Mouse (Mus musculus) stomach, embryonic 16.5 days (tissue): ENCODE data around the gene Olfr1303. TPM values are rescaled to one million over a fixed set of nuclear protein-coding genes. Genes with fewer than 3 reads are reported as not detected.

Source experiments
- ATAC-seq: fragments of 200-750 bp; cut with Nextera tagmentation; 2 replicates; pipeline ENCODE4 v1.8.0; 2017; ENCODE audit warnings: moderate number of reproducible peaks, moderate TSS enrichment; ENCODE audit not compliant: insufficient read depth, low FRiP score
- H3K27ac ChIP-seq: fragments of 300-500 bp; sonication (generic); 2 replicates; pipeline ENCODE4 v1.5.1; 2014; ENCODE audit warnings: low read length
- H3K27me3 ChIP-seq: fragments of 300-500 bp; sonication (generic); 2 replicates; pipeline ENCODE4 v1.6.1; 2014; ENCODE audit warnings: low read length, control low read depth, mixed read lengths; ENCODE audit not compliant: control insufficient read depth, insufficient read depth
- H3K36me3 ChIP-seq: fragments of 300-500 bp; sonication (generic); 2 replicates; pipeline ENCODE4 v1.6.1; 2014; ENCODE audit warnings: low read length; ENCODE audit not compliant: control insufficient read depth, insufficient read depth
- H3K4me1 ChIP-seq: fragments of 300-500 bp; sonication (generic); 2 replicates; pipeline ENCODE4 v1.6.1; 2014; ENCODE audit warnings: low read length, control low read depth, mixed read lengths; ENCODE audit not compliant: control insufficient read depth, insufficient read depth
- H3K4me2 ChIP-seq: fragments of 300-500 bp; sonication (generic); 2 replicates; pipeline ENCODE4 v1.6.1; 2014; ENCODE audit warnings: low read depth, low read length, mixed read lengths
- H3K4me3 ChIP-seq: fragments of 300-500 bp; sonication (generic); replicated peaks from 2 replicates; pipeline ENCODE4 v1.5.1; 2014; ENCODE audit warnings: mild to moderate bottlenecking, low read length
- H3K9ac ChIP-seq: fragments of 300-500 bp; sonication (generic); 2 replicates; pipeline ENCODE4 v1.6.1; 2014; ENCODE audit warnings: low read length
- H3K9me3 ChIP-seq: fragments of 300-500 bp; sonication (generic); replicated peaks from 2 replicates; pipeline ENCODE4 v1.6.1; 2016; ENCODE audit warnings: low read length, control low read depth; ENCODE audit not compliant: control insufficient read depth
- WGBS: fragments of 180-500 bp; shearing (Covaris S2); extraction: QIAGEN DNeasy Blood & Tissue Kit; methylation state at CpG from one replicate; pipeline ENCODE4 v1.1.7; 2014; 5-methylcytosine and 5-hydroxymethylcytosine counted together
- polyA plus RNA-seq: library from polyadenylated mRNA; unstranded; fragments of >200 nt; fragmentation: Nextera tagmentation; extraction: Ambion mirVana; gene quantifications from 2 replicates; pipeline ENCODE4 v1.2.1, GENCODE M21; 2015

Olfr1303 gene
- polyA plus RNA-seq, result not detected in 2 replicates

DNA sequence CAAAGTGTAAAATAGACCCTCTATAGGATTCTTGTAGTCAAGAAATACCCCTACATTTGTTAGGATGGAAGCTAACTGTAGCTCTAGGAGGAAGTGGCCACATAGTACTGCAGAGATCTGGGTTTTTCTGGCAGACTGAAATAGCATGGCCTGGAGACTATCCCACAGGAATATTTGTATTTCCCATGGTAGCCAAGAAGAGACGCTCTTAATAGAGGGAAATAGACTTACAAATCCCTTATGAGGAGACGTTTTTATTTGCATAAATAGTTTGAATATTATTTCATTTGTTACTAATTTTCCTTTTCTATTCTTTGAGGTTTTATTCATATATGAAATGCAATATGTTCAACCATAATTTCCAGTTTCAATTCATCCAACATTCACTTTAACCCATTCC, at the start of gene Olfr1303:
Olfr1303 (minus strand) TSS at position 101 of the 400 bp plus-strand sequence.
- WGBS, result 85% methylated on average over 2 of the region's 2 CpGs
- no peaks in the 10 kb centered on the region for H3K27me3 ChIP-seq
- H3K4me3 ChIP-seq, result no peak within 1 kb of the TSS
- no peak for ATAC-seq
- no peaks in the 10 kb centered on the region for H3K4me1 ChIP-seq
- no peak within 1 kb of the TSS for H3K4me2 ChIP-seq
- H3K9ac ChIP-seq, result no peak within 1 kb of the TSS
- H3K27ac ChIP-seq, result no peak within 1 kb of the TSS
- no peaks in the 10 kb centered on the region for H3K36me3 ChIP-seq
- H3K9me3 ChIP-seq, result no peaks in the 10 kb centered on the region

DNA sequence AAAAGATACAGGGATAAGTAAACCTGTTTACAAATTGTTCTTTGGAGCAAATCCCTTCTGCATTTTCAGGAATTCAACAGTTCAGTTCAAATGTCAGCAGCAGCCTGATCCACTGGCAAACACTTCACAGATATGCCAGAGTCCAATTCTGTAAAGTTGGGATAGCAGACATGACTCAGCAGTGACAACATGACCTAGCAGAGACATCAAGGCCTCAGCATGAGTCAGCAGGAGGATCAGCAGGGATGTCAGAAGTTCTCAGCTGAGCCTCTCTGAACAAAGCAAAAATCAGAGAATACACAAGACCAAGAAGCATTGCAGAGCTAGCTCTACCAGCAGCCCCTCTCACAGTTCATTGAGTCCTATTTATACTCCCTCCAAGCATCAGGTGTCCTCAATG, 7.2 kb downstream of the Olfr1303 start:
- no peak overlapping the region for H3K4me3 ChIP-seq
- no peaks in the 10 kb centered on the region for H3K9me3 ChIP-seq
- H3K9ac ChIP-seq, result no peak overlapping the region
- no peak for ATAC-seq
- no peaks in the 10 kb centered on the region for H3K36me3 ChIP-seq
- H3K4me1 ChIP-seq, result no peaks in the 10 kb centered on the region
- no peak overlapping the region for H3K27ac ChIP-seq
- H3K27me3 ChIP-seq, result no peaks in the 10 kb centered on the region
- H3K4me2 ChIP-seq, result no peak overlapping the region

DNA sequence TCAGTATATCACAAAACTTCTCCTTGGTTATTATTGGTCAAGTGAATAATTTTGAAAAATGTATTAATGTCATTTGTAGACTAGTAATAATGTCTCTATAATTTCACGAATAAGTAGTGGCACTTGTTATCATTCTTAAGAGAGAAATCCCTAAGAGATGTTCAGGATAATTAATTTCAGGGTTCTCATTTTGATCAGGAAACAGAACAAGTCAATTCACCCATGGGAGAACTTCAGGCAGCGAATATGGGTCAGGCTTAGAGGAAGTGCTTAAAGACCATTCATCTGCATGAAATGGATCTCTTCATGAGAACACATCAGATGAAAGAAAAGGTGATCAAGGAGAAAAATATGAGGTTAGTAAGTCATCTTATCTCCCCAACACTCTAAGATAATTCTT, 43.0 kb downstream of the Olfr1303 start, which contains the start of gene Olfr1302:
Olfr1302 (plus strand) TSS at position 301 of the 400 bp plus-strand sequence.
- Histone ChIP-seq H3K27me3 (no peaks in the 10 kb centered on the region), H3K27ac (no peak within 1 kb of the TSS), H3K4me1 (no peaks in the 10 kb centered on the region), H3K4me3 (no peak within 1 kb of the TSS), H3K9ac (no peak within 1 kb of the TSS), H3K9me3 (no peaks in the 10 kb centered on the region), H3K36me3 (no peaks in the 10 kb centered on the region), H3K4me2 (no peak within 1 kb of the TSS)
- no peak for ATAC-seq
- 74% methylated on average over 2 of the region's 2 CpGs for WGBS

Other genes starting within 250 kb of the Olfr1303 start
- gene Olfr1297, start 193.8 kb downstream of the Olfr1303 start, polyA plus RNA-seq, result not detected in 2 replicates
- not detected in 2 replicates for gene Olfr1298, start 171.1 kb downstream of the Olfr1303 start, polyA plus RNA-seq
- gene Olfr1299, start 158.9 kb downstream of the Olfr1303 start, polyA plus RNA-seq, result not detected in 2 replicates
- gene Olfr1301, start 69.3 kb downstream of the Olfr1303 start, polyA plus RNA-seq, result not detected in 2 replicates
- not detected in 2 replicates for gene Olfr1302, start 42.9 kb downstream of the Olfr1303 start, polyA plus RNA-seq
- gene Olfr1305, start 56.8 kb upstream of the Olfr1303 start, polyA plus RNA-seq, result not detected in 2 replicates
- not detected in 2 replicates for gene Olfr1306, start 95.9 kb upstream of the Olfr1303 start, polyA plus RNA-seq
- gene Olfr1307, start 129.1 kb upstream of the Olfr1303 start, polyA plus RNA-seq, result not detected in 2 replicates
- gene Olfr1308, start 144.6 kb upstream of the Olfr1303 start, polyA plus RNA-seq, result not detected in 2 replicates
- gene Olfr1309, start 169.9 kb upstream of the Olfr1303 start, polyA plus RNA-seq, result not detected in 2 replicates
- gene Olfr1310, start 192.4 kb upstream of the Olfr1303 start, polyA plus RNA-seq, result not detected in 2 replicates
- gene Olfr1311, start 204.1 kb upstream of the Olfr1303 start, polyA plus RNA-seq, result not detected in 2 replicates
- not detected in 2 replicates for gene Olfr1312, start 229.9 kb upstream of the Olfr1303 start, polyA plus RNA-seq